In genomic region chr3:56489154-56489553, GRCm38 (mm10) we compare ENCODE assay signal across 11 mouse cellular contexts.
"Had no signal": no experiment of that assay in that cellular context is flagged by ENCODE, and none has a peak within 500 bp of the region (broad histone marks: within the 10 kb centered on the region; RNA-seq: fewer than 3 reads in every experiment).

No protein-coding gene starts in this region.

- H3K36me3 ChIP-seq: limb, embryonic 10.5 days; liver, embryonic 15.5 days; midbrain, embryonic 13.5 days had no signal

- H3K9ac ChIP-seq: liver, embryonic 15.5 days; midbrain, embryonic 13.5 days had no signal

- H3K27ac ChIP-seq: left cerebral cortex, adult 2 months; limb, embryonic 10.5 days; liver, embryonic 15.5 days; midbrain, embryonic 13.5 days; stomach, postnatal 0 days had no signal

- H3K4me1 ChIP-seq: limb, embryonic 10.5 days; liver, embryonic 15.5 days had no signal

- H3K27me3 ChIP-seq: liver, embryonic 15.5 days; midbrain, embryonic 13.5 days had no signal

- H3K4me2 ChIP-seq: liver, embryonic 11.5 days; liver, embryonic 15.5 days; midbrain, embryonic 13.5 days had no signal

- ATAC-seq: lung, postnatal 0 days; midbrain, embryonic 13.5 days had no signal

- DNase-seq: kidney, postnatal 25 days; lung, adult 2 months; lung, postnatal 36 days; thymus, postnatal 4 days had no signal

- H3K9me3 ChIP-seq: limb, embryonic 10.5 days; liver, embryonic 15.5 days; midbrain, embryonic 13.5 days had no signal

- H3K4me3 ChIP-seq: left cerebral cortex, adult 2 months; limb, embryonic 10.5 days; liver, embryonic 15.5 days; midbrain, embryonic 13.5 days had no signal
